Mouse (Mus musculus) cortical plate, adult 2 months (tissue): Measurements from ENCODE around the gene Nfasc. TPM values are rescaled to one million over a fixed set of nuclear protein-coding genes. Genes with fewer than 3 reads are reported as not detected.

Experiments used
- H3K27ac ChIP-seq: fragments of 200-500 bp; 2 replicates; pipeline ENCODE4 v1.5.1; 2012; ENCODE audit warnings: low read length, control low read depth, inconsistent platforms; ENCODE audit not compliant: insufficient read depth
- H3K4me1 ChIP-seq: fragments of 200-500 bp; 2 replicates; pipeline ENCODE4 v1.6.1; 2011; ENCODE audit warnings: low read length; ENCODE audit not compliant: control insufficient read depth, insufficient read depth
- H3K4me3 ChIP-seq: fragments of 200-500 bp; 2 replicates; pipeline ENCODE4 v1.5.1; 2011; ENCODE audit warnings: mild to moderate bottlenecking, low read length, control low read depth; ENCODE audit not compliant: insufficient read depth
- CTCF ChIP-seq: fragments of 200-500 bp; IDR thresholded peaks from 2 replicates; pipeline ENCODE4 v1.5.1; 2011; ENCODE audit warnings: mild to moderate bottlenecking, control low read depth, low read length; ENCODE audit not compliant: insufficient read depth; ENCODE audit errors: extremely low read depth
- POLR2A ChIP-seq: fragments of 200-500 bp; IDR thresholded peaks from 2 replicates; pipeline ENCODE4 v1.6.1; 2011; ENCODE audit warnings: mild to moderate bottlenecking, low read length, control low read depth; ENCODE audit not compliant: insufficient read depth; ENCODE audit errors: extremely low read depth
- polyA plus RNA-seq: library from polyadenylated mRNA; depleted of rRNA; stranded (reverse); fragments of >200 nt; gene quantifications from 2 replicates; pipeline ENCODE4 v1.2.3, GENCODE M21; 2012

Gene Nfasc
- polyA plus RNA-seq, 1 experiment, result 109 TPM

- Histone ChIP-seq H3K27ac (no peak overlapping the region), H3K4me3 (no peak overlapping the region), H3K4me1 (peaks cover 28% of the 10 kb centered on the region)
- TF ChIP-seq CTCF (no peak), POLR2A (peak; percentile 55; the same call in 1 of the 2 replicates)
These were observed 82.0 kb downstream of the Nfasc start for GRCm38 (mm10) chr1:132659604-132660003.

- TF ChIP-seq CTCF (peak; percentile 19; the same call in 1 of the 2 replicates), POLR2A (no peak)
- Histone ChIP-seq H3K4me3 (no peak overlapping the region), H3K4me1 (peaks cover 42% of the 10 kb centered on the region), H3K27ac (no peak overlapping the region)
These were observed 86.0 kb downstream of the Nfasc start for GRCm38 (mm10) chr1:132655611-132656010.

- no peak overlapping the region for H3K4me3 ChIP-seq
- TF ChIP-seq POLR2A (no peak), CTCF (no peak)
- H3K4me1 ChIP-seq, result peaks cover 42% of the 10 kb centered on the region
- H3K27ac ChIP-seq, result 0 out of 2 replicates have a peak overlapping the region, but pooled peaks have one; percentile 30
These were observed 86.8 kb downstream of the Nfasc start for GRCm38 (mm10) chr1:132654769-132655168.

GRCm38 (mm10) chr1:132653841-132654457 is 87.6 kb downstream of the Nfasc start:
- Histone ChIP-seq H3K4me1 (peaks cover 38% of the 10 kb centered on the region), H3K27ac (no peak overlapping the region), H3K4me3 (no peak overlapping the region)
- TF ChIP-seq POLR2A, result no peak
- no peak for TF ChIP-seq CTCF

- no peak overlapping the region for H3K27ac ChIP-seq
- H3K4me1 ChIP-seq, result peaks cover 38% of the 10 kb centered on the region
- TF ChIP-seq CTCF, result no peak
- TF ChIP-seq POLR2A, result no peak
- H3K4me3 ChIP-seq, result no peak overlapping the region
These were observed 88.4 kb downstream of the Nfasc start for GRCm38 (mm10) chr1:132653161-132653560.

- no peak overlapping the region for H3K27ac ChIP-seq
- H3K4me1 ChIP-seq, result peaks cover 27% of the 10 kb centered on the region
- TF ChIP-seq POLR2A (no peak), CTCF (no peak)
- no peak overlapping the region for H3K4me3 ChIP-seq
These were observed 90.9 kb downstream of the Nfasc start for GRCm38 (mm10) chr1:132650680-132651079.

- TF ChIP-seq POLR2A (no peak), CTCF (no peak)
- Histone ChIP-seq H3K4me1 (peaks cover 7% of the 10 kb centered on the region; the same call in 1 of the 2 replicates), H3K4me3 (no peak overlapping the region), H3K27ac (no peak overlapping the region)
These were observed 93.6 kb downstream of the Nfasc start for GRCm38 (mm10) chr1:132647958-132648357.

GRCm38 (mm10) chr1:132641049-132641795 is 100.4 kb downstream of the Nfasc start:
- H3K27ac ChIP-seq, result no peak overlapping the region
- H3K4me1 ChIP-seq, result peaks cover 9% of the 10 kb centered on the region
- no peak for TF ChIP-seq CTCF
- TF ChIP-seq POLR2A, result no peak
- no peak overlapping the region for H3K4me3 ChIP-seq

GRCm38 (mm10) chr1:132640256-132640655 is 101.3 kb downstream of the Nfasc start:
- TF ChIP-seq CTCF (no peak), POLR2A (no peak)
- Histone ChIP-seq H3K4me1 (peaks cover 9% of the 10 kb centered on the region), H3K27ac (no peak overlapping the region), H3K4me3 (no peak overlapping the region)

GRCm38 (mm10) chr1:132637346-132637745 is 104.3 kb downstream of the Nfasc start:
- no peak for TF ChIP-seq CTCF
- no peak for TF ChIP-seq POLR2A
- no peak overlapping the region for H3K4me3 ChIP-seq
- H3K4me1 ChIP-seq, result peaks cover 9% of the 10 kb centered on the region
- no peak overlapping the region for H3K27ac ChIP-seq
